Mouse (Mus musculus): ENCODE measurements around the gene Dmrta2.

Dmrta2 gene

DNA sequence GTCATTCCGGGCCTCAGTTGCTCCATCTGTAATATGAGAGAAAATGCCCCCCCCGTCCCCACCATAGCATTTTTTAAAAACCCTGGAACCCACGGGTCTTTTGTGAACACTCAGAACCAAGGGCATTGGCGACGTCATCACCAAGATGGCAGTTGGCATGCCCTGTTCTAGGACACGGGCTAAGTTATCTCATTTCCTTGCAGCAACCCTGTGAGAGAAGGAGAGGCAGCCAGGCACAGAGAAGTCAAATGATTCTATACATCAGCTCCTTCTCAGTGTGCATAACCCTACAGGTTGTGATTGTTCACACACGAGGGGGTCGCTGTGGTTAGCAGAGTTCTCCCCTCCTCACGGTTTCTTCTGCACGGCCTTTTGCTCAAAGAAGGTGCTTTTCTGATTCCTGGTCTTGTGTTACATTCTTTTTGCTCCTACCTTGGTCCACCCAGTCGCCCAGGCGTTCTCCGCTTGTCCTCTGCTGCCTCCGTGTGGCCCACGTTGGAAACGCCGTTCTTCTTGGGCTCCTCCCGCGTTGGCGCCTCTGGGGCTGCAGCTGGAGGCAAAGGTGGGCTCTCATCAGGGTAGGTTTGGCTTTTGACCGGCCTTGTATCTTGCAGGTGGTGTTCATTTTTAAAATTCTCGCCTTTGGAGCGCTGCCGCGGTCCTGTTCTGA lies 44.2 kb downstream of the Dmrta2 start:
- DNase-seq (ENCODE audit: low spot score), result peak; percentile 31

DNA sequence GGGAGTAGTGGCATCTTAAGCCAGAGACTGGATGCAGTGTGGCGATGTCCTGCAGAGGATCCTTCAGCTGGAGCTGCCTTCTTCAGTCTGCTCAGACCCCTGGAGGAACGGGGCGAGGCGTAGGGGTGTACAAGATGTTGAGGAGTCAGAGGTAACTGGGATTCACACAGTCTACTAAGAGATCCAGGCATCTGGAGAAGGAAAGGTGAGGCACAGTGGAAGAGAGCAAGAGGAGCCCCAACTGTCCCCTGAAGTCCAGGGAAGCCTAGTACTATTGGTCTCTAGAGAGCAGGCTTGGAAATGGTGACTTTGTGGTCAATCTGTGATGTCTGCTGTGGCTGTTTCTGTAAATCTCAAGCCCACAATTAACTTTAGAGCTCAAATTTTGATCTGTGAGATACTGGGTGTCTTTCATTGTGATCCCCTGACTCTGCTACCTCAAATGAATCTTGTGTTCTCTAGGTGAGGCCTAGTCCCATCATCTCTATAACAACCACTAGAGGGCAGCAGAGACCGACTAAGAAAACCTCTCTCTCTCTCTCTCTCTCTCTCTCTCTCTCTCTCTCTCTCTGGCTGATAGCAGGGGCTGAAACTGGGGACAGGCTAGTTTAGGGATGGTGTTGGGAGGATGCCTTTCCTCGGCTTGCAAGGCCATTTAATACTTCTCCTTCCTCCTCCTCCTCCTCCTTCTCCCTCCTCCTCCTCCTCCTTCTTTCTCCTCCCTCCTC lies 50.8 kb downstream of the Dmrta2 start:
- DNase-seq (ENCODE audit: low spot score), result no peak

DNA sequence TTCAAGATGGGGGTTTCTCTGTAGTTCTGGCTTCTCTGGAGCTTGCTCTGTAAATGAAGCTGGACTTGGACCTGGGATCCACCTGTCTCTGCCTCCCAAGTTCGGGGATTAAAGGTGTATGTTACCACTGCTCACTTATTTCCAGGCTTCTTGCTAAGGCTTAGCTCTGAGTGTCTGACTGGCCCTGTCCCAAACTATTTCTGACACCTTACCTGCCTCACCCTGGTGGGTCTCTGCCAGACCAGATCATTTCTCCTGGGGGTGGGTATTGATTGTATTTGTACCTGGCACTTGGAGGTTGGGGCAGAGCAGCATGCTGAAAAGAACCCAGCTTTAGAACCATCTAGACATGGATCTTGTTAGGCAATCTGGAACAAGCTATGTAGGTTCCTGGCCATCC lies 51.6 kb downstream of the Dmrta2 start:
- DNase-seq (ENCODE audit: low spot score), result no peak

All from T-cell, adult 2 months (primary cell).